Mouse (Mus musculus): ENCODE data around the gene Gfap. TPM values are rescaled to one million over a fixed set of nuclear protein-coding genes. Genes with fewer than 3 reads are reported as not detected.

The Gfap gene
- polyA plus RNA-seq, 1 experiment from 2014 or later: 0.17 TPM

Other genes with a start within 250 kb of the Gfap start
- 1.6 and 2.0 TPM in 2 replicates for gene Meioc, start 237.2 kb downstream of the Gfap start, polyA plus RNA-seq (2016; fragmentation: Nextera tagmentation; extraction: Ambion mirVana)
- gene Ccdc43, start 203.1 kb downstream of the Gfap start, polyA plus RNA-seq (2016; fragmentation: Nextera tagmentation; extraction: Ambion mirVana): 46.4 and 46.5 TPM in 2 replicates
- gene Adam11, start 139.5 kb downstream of the Gfap start, polyA plus RNA-seq (2016; fragmentation: Nextera tagmentation; extraction: Ambion mirVana): 9.1 and 10.0 TPM in 2 replicates
- gene Gjc1, start 81.2 kb downstream of the Gfap start, polyA plus RNA-seq (2016; fragmentation: Nextera tagmentation; extraction: Ambion mirVana): 69.9 and 72.1 TPM in 2 replicates
- gene Higd1b, start 65.1 kb downstream of the Gfap start, polyA plus RNA-seq (2016; fragmentation: Nextera tagmentation; extraction: Ambion mirVana): not detected in 2 replicates
- gene Eftud2, start 19.9 kb downstream of the Gfap start, polyA plus RNA-seq (2016; fragmentation: Nextera tagmentation; extraction: Ambion mirVana): 145 and 146 TPM in 2 replicates
- gene Ccdc103, start 19.7 kb downstream of the Gfap start, polyA plus RNA-seq (2016; fragmentation: Nextera tagmentation; extraction: Ambion mirVana): 0.42 and 0.71 TPM in 2 replicates
- gene Fam187a, start 15.7 kb downstream of the Gfap start, polyA plus RNA-seq (2016; fragmentation: Nextera tagmentation; extraction: Ambion mirVana): not detected in 2 replicates
- 6.4 and 8.6 TPM in 2 replicates for gene Kif18b, start 24.2 kb upstream of the Gfap start, polyA plus RNA-seq (2016; fragmentation: Nextera tagmentation; extraction: Ambion mirVana)
- gene C1ql1, start 45.8 kb upstream of the Gfap start, polyA plus RNA-seq (2016; fragmentation: Nextera tagmentation; extraction: Ambion mirVana): 0.87 and 1.4 TPM in 2 replicates
- 46.9 and 50.4 TPM in 2 replicates for gene Nmt1, start 127.3 kb upstream of the Gfap start, polyA plus RNA-seq (2016; fragmentation: Nextera tagmentation; extraction: Ambion mirVana)
- gene Dcakd, start 127.4 kb upstream of the Gfap start, polyA plus RNA-seq (2016; fragmentation: Nextera tagmentation; extraction: Ambion mirVana): 94.1 and 95.2 TPM in 2 replicates
- 5.8 and 6.6 TPM in 2 replicates for gene Plcd3, start 200.7 kb upstream of the Gfap start, polyA plus RNA-seq (2016; fragmentation: Nextera tagmentation; extraction: Ambion mirVana)
- gene Acbd4, start 200.8 kb upstream of the Gfap start, polyA plus RNA-seq (2016; fragmentation: Nextera tagmentation; extraction: Ambion mirVana): 13.5 and 13.8 TPM in 2 replicates
- gene Hexim1, start 215.3 kb upstream of the Gfap start, polyA plus RNA-seq (2016; fragmentation: Nextera tagmentation; extraction: Ambion mirVana): 2.8 and 3.0 TPM in 2 replicates
- 7.8 and 8.4 TPM in 2 replicates for gene Hexim2, start 231.5 kb upstream of the Gfap start, polyA plus RNA-seq (2016; fragmentation: Nextera tagmentation; extraction: Ambion mirVana)

All from heart, embryonic 12.5 days (tissue).